Mouse (Mus musculus): ENCODE measurements at regions not wholly inside any gene's neighbourhood (a gene's known extent, or its start where the extent isn't known, plus 50 kb on each side); places are given as distances from the start of the nearest gene placed in this dataset.

- Histone ChIP-seq H3K9ac (ENCODE audit: low read length) (no peak overlapping the region), H3K9me3 (ENCODE audit: control insufficient read depth, low read length) (no peaks in the 10 kb centered on the region), H3K4me3 (ENCODE audit: low read depth, low read length) (no peak overlapping the region), H3K36me3 (ENCODE audit: control insufficient read depth, insufficient read depth, low read length) (no peaks in the 10 kb centered on the region), H3K4me1 (ENCODE audit: control insufficient read depth, insufficient read depth, low read length) (no peaks in the 10 kb centered on the region), H3K27me3 (ENCODE audit: control insufficient read depth, insufficient read depth, low read length) (no peaks in the 10 kb centered on the region), H3K27ac (ENCODE audit: low read depth, low read length) (no peak overlapping the region), H3K4me2 (no peak overlapping the region)
- ATAC-seq (ENCODE audit: low FRiP score) (no peak), DNase-seq (ENCODE audit: low spot score, missing footprints) (peak; percentile 75)
- WGBS: 85% methylated on average over 10 of the region's 10 CpGs
These were observed 60.4 kb upstream of the Cd83 start for GRCm38 (mm10) chr13:43724161-43724560.

GRCm38 (mm10) chr13:43725698-43726097, 58.9 kb upstream of the Cd83 start:
- H3K4me1 ChIP-seq (ENCODE audit: control insufficient read depth, insufficient read depth, low read length): no peaks in the 10 kb centered on the region
- DNase-seq (ENCODE audit: low spot score, missing footprints) (peak; percentile 90), ATAC-seq (ENCODE audit: low FRiP score) (no peak)
- WGBS: 24% methylated on average over 7 of the region's 7 CpGs
- no peaks in the 10 kb centered on the region for H3K9me3 ChIP-seq (ENCODE audit: control insufficient read depth, low read length)
- H3K27ac ChIP-seq (ENCODE audit: low read depth, low read length): no peak overlapping the region
- no peaks in the 10 kb centered on the region for H3K36me3 ChIP-seq (ENCODE audit: control insufficient read depth, insufficient read depth, low read length)
- H3K9ac ChIP-seq (ENCODE audit: low read length): no peak overlapping the region
- H3K4me2 ChIP-seq: no peak overlapping the region
- H3K4me3 ChIP-seq (ENCODE audit: low read depth, low read length): no peak overlapping the region
- no peaks in the 10 kb centered on the region for H3K27me3 ChIP-seq (ENCODE audit: control insufficient read depth, insufficient read depth, low read length)

- ATAC-seq (ENCODE audit: low FRiP score): no peak
- Histone ChIP-seq H3K36me3 (ENCODE audit: control insufficient read depth, insufficient read depth, low read length) (no peaks in the 10 kb centered on the region), H3K27ac (ENCODE audit: low read depth, low read length) (no peak overlapping the region), H3K4me3 (ENCODE audit: low read depth, low read length) (no peak overlapping the region), H3K4me2 (no peak overlapping the region), H3K27me3 (ENCODE audit: control insufficient read depth, insufficient read depth, low read length) (no peaks in the 10 kb centered on the region), H3K9ac (ENCODE audit: low read length) (no peak overlapping the region), H3K9me3 (ENCODE audit: control insufficient read depth, low read length) (no peaks in the 10 kb centered on the region), H3K4me1 (ENCODE audit: control insufficient read depth, insufficient read depth, low read length) (no peaks in the 10 kb centered on the region)
- WGBS: 86% methylated on average over 13 of the region's 13 CpGs
- peak; percentile 54 for DNase-seq (ENCODE audit: low spot score, missing footprints)
These were observed 57.7 kb upstream of the Cd83 start for GRCm38 (mm10) chr13:43726895-43727341.

- Histone ChIP-seq H3K27me3 (ENCODE audit: control insufficient read depth, insufficient read depth, low read length) (no peaks in the 10 kb centered on the region), H3K4me1 (ENCODE audit: control insufficient read depth, insufficient read depth, low read length) (no peaks in the 10 kb centered on the region), H3K9ac (ENCODE audit: low read length) (no peak overlapping the region), H3K4me3 (ENCODE audit: low read depth, low read length) (no peak overlapping the region), H3K36me3 (ENCODE audit: control insufficient read depth, insufficient read depth, low read length) (no peaks in the 10 kb centered on the region), H3K4me2 (no peak overlapping the region), H3K27ac (ENCODE audit: low read depth, low read length) (no peak overlapping the region), H3K9me3 (ENCODE audit: control insufficient read depth, low read length) (no peaks in the 10 kb centered on the region)
- 89% methylated on average over 11 of the region's 11 CpGs for whole genome bisulfite sequencing
- no peak for ATAC-seq (ENCODE audit: low FRiP score)
- DNase-seq (ENCODE audit: low spot score, missing footprints): no peak
These were observed 55.0 kb upstream of the Cd83 start for GRCm38 (mm10) chr13:43729617-43730016.

- WGBS: 78% methylated on average over 10 of the region's 10 CpGs
- no peak overlapping the region for H3K4me2 ChIP-seq
- no peaks in the 10 kb centered on the region for H3K36me3 ChIP-seq (ENCODE audit: control insufficient read depth, insufficient read depth, low read length)
- no peak overlapping the region for H3K9ac ChIP-seq (ENCODE audit: low read length)
- H3K27ac ChIP-seq (ENCODE audit: low read depth, low read length): no peak overlapping the region
- no peaks in the 10 kb centered on the region for H3K4me1 ChIP-seq (ENCODE audit: control insufficient read depth, insufficient read depth, low read length)
- ATAC-seq (ENCODE audit: low FRiP score): no peak
- peak; percentile 68 for DNase-seq (ENCODE audit: low spot score, missing footprints)
- H3K9me3 ChIP-seq (ENCODE audit: control insufficient read depth, low read length): no peaks in the 10 kb centered on the region
- H3K27me3 ChIP-seq (ENCODE audit: control insufficient read depth, insufficient read depth, low read length): no peaks in the 10 kb centered on the region
- no peak overlapping the region for H3K4me3 ChIP-seq (ENCODE audit: low read depth, low read length)
These were observed 51.5 kb upstream of the Cd83 start for GRCm38 (mm10) chr13:43733061-43733460.

- no peaks in the 10 kb centered on the region; the same call in 1 of the 2 replicates for H3K4me1 ChIP-seq (ENCODE audit: control insufficient read depth, insufficient read depth, low read length)
- DNase-seq (ENCODE audit: low spot score, missing footprints) (peak; percentile 62), ATAC-seq (ENCODE audit: low FRiP score) (no peak)
- no peak overlapping the region for H3K9ac ChIP-seq (ENCODE audit: low read length)
- H3K4me3 ChIP-seq (ENCODE audit: low read depth, low read length): no peak overlapping the region
- H3K4me2 ChIP-seq: no peak overlapping the region
- H3K9me3 ChIP-seq (ENCODE audit: control insufficient read depth, low read length): no peaks in the 10 kb centered on the region
- no peak overlapping the region for H3K27ac ChIP-seq (ENCODE audit: low read depth, low read length)
- H3K27me3 ChIP-seq (ENCODE audit: control insufficient read depth, insufficient read depth, low read length): no peaks in the 10 kb centered on the region
- WGBS: 76% methylated on average over 14 of the region's 14 CpGs
- H3K36me3 ChIP-seq (ENCODE audit: control insufficient read depth, insufficient read depth, low read length): no peaks in the 10 kb centered on the region
These were observed 49.9 kb upstream of the Cd83 start for GRCm38 (mm10) chr13:43734641-43735040.
